Mouse (Mus musculus) kidney, postnatal 10 days (tissue): ENCODE results near the gene Nkapl.
"Not testable (repeated sequence)": the region's sequence is repeated elsewhere in the genome, so short reads cannot be mapped to it uniquely, and the experiment has no call there.

Experiments used
- DNase-seq: peaks from one replicate; pipeline ENCODE4 v3.0.0; 2021; ENCODE audit warnings: mixed read lengths

Gene Nkapl

DNA sequence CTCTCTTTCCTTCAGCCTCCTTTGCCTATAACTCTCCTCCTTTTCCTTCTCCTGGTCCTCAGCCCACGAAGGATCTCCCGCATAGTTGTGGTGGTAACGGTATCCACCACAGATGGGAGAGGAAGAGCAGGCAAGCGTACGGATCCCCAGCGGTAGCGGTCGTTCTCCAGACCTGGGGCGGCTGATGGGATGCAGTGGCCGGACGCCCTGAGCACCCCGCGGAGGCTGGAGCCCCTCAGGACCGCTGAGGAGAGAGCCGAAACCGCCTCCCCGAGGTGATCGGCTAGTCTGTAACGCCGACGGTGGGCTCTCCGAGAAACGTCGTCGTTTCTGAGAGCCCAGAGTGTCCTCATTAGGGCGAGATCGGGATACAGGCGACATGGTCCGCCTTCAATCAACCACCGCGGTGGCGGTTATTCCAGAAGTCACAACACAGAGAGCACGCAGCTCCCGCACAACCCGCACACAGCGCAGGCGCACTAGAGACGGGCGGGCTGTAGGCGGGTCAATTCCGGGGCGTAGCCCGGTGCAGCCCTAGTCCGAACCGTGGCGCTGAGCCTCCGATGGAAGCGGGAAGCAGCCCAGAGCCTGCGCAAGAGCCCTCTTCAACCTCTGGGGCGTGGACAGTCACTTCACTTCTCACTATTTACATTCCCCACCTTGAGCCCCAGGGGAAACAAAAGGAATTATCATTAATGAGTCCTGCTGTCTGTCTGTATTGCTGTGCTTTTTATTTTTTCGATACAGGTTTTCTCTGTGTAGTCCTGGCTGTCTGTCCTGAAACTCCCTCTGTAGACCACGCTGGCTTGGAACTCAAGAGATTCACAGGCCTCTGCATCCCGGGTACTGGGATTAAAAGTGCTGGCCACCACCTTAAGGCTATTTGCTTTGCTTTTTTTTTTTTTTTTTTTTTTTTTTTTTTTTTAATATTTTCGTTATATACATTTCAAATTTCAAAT, at the start of gene Nkapl:
Gene Nkapl (minus strand): TSS at position 449 of the 959 bp plus-strand sequence.
- peak; percentile 88 for DNase-seq

DNA sequence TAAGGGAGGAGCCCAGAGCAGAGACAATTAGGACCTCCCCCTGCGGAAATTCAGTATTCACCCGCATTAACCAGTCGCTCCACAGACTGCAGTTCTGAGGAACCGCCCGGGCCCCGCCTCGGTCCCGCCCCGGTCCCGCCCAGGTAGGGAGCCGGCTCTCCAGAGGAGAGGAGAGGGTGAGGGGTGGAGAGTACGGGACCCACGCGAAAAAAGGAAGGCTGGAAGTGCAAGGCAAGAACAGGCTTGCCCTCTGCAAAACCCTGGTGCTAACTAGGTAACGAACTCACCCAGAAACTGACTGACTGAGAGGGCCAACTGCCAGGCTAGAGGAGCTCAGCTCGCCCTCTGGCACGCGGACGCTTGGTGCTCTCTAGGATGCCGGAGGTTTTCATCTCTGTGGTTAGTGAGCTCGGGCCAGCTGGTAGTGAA, 37.9 kb upstream of the Nkapl start:
- peak; percentile 91 for DNase-seq

DNA sequence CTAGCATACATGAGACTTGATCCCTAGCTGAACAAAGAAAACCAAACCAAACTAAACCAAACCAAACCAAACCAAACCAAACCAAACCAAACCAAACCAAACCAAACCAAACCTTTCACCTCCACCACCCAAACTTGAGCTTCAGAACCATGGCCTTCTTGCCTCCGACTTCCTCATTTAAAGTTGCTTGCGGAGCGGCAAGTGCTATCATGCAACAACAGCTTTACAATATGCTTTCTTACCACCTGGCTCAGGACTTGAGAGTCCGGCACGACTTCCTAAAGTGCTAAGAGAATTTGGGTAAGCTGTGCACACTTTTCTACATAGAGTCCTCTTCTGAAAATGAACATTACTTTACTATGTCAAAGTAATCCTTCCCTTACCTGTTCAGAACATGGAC, 34.0 kb upstream of the Nkapl start:
- no peak for DNase-seq

DNA sequence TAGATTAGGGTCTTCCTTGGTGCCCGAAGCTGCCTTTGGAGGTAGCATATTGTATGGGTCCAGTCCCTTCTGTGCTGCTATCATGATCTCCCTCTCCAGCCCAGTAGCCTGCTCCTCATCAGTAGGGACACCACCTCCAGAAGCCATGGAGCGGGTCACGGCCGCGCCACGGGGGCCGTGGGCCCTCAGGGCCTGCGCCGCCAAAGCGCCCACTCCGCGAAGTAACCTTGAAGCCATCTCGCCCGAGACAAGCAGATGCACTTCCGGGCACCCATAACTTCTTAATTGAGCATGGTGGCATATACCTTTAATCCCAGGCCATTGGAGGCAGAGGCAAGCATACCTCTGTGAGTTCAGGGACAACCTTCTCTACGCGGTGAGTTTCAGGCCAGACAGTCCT, 32.9 kb upstream of the Nkapl start, which contains the start of gene Gm11273:
Gene Gm11273 (minus strand): TSS at position 237 of the 400 bp plus-strand sequence.
- not testable (repeated sequence) for DNase-seq

DNA sequence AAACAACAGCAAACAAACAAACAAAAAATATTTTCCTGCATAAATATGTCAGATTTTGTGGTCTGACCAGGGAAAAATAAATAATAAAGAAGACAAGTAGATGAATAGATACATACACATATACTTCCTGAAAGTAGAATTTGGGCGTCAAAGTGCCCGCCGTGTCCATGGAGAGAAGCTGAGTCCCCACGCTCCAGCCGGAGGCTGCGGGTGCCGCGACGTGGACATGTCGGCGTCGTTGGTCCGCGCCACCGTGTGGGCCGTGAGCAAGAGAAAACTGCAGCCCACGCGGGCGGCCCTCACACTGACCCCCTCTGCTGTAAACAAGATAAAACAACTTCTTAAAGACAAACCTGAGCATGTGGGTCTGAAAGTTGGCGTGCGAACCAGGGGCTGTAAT, 26.8 kb upstream of the Nkapl start, which contains the start of gene AK157302:
Gene AK157302 (plus strand): TSS at position 144 of the 400 bp plus-strand sequence.
- peak; percentile 40 for DNase-seq

DNA sequence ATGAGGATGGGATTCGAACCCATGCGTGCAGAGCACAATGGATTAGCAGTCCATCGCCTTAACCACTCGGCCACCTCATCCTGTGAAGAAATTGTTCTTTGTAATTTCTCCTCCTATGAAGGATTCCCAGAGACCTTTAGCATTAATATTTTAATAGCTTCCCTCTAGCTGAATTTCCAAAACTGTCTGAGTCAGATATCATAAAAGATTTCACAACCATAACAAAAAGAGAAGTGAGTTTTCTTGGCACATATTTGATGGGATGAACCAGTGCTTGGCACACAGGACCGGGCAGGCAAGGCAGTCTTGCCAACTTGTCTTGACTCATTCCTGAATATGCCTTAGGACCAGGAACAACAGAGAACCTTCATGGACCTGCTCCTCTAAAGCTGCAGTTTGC, 24.5 kb upstream of the Nkapl start:
- no peak for DNase-seq

DNA sequence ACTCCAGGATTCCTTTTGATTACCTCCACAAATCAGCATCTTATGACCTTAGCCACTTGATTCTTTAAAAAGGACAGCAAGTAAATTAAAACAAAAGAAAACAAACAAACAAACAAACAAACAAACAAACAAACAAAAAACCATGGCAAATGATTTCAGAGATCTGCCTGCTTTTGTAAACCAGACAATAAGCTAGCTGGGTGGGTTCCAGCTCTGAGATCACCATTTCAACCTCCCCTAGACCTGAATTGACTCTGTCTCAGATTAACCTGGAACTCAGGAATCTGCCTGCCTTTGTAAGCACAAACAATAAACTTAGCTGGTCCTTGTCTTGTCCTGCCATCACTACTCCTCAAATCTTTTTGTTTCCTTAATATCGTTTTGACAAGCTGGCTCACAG, 18.6 kb upstream of the Nkapl start:
- DNase-seq, result no peak

DNA sequence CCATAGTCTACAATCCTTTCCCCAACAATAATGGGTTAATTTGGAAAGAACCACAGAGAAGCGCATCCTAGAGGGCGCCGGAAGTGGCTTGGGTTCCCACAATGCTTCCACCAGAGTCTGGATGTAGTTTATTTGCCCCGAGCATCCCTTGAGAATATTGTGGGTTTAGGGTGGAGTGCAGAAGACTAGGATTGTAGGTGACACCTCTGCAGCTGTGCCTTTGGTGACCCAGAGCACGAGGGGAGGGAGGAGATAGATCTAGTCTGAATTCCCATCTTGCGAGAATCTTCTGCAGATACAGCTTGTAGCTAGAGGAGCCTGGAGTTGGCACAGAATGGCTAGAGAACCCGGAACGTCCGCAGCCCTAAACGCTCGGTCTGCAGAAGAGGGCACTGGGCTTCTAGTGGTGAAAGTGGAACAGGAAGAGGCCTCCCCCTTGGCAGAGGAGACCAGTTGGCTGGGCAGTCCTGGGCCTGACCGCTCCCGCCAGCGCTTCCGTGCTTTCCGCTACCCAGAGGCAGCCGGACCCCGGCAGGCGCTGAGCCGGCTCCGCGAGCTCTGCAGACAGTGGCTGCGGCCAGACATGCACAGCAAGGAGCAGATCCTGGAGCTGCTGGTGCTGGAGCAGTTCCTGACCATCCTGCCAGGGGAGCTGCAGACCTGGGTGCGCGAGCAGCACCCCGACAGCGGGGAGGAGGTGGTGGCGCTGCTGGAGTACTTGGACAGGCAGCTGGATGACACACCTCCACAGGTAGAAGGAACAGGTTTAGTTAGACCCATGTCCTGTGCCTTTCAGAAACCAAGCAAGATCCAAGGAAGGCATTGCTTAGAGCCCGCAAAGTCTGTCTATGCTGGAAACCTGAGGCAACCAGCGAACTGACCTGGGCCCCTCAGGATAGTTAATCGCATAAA, 10.7 kb upstream of the Nkapl start, which contains the start of the genes Zkscan4 and Gm10065:
Gene Zkscan4 (plus strand): TSS at position 149 of the 912 bp plus-strand sequence.
Gene Gm10065 (minus strand): TSS at position 683 of the 912 bp plus-strand sequence.
- peak; percentile 81 for DNase-seq

DNA sequence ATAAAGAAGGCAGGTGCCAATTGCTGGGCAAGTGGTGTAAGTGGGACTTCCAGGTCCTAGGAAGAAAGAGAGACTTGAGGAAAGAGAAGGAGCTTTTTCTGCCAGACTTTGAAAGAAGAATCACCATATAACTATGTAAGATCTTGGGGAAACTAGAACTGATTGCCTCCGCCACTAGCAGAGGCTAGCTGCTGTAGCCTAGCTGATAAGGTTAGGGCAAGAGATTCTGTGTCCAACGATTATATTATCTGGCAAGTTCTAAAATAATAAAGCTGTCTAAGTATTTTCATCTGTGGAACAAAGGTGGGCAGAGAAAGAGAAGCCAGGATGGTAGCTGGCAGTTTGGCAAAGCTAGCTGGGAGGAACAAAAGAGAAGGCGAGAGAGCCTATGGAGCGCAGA, 4.1 kb upstream of the Nkapl start:
- DNase-seq, result no peak

DNA sequence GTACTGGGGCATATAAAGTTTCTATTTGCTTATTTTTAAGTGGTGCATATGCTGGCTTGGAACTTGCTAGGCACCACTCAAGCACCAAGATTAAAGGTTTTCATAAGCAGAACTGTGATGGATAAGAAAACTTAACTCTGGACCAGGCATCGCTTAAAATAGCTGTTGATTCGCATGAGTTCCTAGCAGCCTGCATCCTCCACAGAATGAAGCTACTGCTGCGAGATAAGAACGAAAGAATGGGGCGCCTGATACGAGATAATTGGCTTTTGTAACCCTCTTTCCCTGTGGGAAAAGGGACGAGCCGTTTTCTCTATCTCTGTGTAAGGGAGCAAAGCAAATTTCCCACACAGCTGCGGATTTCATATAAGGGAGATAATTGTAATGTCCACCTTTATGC, 788 bp upstream of the Nkapl start:
- DNase-seq, result no peak

DNA sequence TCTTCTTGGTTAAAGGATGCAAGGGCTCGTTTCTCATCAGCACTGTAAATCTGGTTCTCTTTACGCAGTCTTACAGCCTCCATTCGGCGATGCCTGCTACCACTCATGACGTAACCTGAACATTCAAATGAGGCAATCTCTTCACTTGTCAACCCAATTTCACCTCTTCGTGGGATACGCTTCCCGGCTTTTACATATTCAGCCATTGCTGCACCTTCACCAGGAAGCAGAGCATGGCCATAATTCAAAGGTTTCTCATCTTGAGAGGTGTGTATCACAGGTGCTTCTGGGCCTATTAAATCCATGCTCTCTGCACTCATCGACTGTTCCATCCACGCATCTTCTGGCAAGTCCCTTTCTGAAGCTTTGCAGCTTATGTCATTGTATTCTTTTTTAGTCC, 973 bp downstream of the Nkapl start:
- DNase-seq, result no peak

DNA sequence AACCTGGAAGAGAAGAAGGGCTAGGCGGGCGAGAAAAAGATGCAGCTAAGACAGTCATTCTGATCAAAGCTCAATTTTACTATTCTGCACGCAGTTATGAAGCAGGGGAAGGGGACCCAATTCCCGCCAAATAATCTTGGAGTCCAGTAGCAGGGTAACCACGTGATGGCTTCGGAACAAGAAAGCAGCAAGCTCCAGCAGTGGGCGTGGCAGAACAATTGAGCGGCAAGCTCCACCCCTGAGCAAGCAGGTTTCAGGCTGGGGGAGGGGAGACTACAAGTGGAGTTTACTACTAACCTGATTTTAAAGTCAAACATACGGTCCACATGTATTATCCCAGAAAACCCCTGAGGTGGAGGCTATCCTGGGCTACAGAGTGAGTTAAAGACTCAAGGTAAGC, 5.8 kb downstream of the Nkapl start:
- DNase-seq, result not testable (repeated sequence)

DNA sequence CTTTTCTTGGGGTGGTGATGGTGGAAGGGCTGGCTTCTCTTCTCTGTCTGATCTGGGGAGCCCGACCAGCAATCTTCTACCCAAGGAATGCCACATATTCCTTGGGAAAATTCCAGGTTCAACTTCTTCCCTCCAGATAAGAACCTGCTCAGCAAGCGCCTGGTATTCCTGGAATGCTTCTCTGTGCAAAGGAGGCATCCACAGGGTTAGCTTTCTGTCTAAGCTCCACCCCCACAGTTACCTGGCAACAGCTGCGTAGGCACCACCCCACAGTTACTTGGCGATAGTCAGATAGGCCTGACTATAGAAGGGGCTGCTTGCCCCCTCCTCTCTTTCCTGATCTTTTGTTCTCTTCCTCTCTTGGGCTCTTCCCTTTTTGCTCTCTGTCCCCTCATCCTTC, 12.0 kb downstream of the Nkapl start:
- DNase-seq, result peak; percentile 35

DNA sequence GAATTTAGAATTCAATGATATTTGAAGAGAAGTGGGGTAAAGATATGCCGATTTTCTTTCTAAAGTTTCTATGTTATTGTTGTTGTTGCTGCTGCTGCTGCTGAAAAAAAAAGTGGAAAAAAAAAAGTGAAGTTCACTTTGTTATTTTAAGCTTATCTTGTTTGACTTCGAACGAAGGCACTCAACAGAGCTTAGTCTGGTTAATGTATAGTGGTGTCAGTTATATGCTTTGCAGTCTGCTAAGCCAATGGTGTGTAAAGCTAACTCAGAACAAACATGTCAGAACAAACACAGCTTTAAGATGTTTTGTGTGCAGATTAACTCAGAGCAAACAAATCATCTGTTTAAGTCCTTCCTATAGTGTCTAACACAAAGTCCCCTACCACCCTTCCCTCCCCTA, 14.2 kb downstream of the Nkapl start:
- DNase-seq, result no peak

DNA sequence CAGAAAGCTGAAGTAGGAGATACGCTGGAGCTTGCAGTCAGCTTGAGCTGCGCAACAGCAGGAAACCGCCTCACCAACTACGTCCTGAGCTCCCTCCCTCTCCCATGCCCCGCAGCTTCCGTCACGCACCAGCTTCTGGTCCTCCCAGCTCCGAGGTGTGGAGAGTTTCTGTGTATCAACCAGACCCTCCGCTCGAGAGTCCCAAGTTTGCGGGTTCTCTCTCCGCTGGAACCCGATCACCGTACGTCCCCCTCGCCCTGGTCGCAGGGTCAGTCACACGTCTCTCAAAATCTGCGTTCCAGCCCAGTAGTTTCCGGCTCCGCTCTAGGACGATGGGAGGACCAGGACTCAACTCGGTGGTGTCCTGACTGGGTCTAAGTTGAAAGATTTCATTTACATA, 14.9 kb downstream of the Nkapl start, which contains the start of gene Zscan26:
Gene Zscan26 (minus strand): TSS at position 282 of the 400 bp plus-strand sequence.
- DNase-seq, result peak; percentile 88

DNA sequence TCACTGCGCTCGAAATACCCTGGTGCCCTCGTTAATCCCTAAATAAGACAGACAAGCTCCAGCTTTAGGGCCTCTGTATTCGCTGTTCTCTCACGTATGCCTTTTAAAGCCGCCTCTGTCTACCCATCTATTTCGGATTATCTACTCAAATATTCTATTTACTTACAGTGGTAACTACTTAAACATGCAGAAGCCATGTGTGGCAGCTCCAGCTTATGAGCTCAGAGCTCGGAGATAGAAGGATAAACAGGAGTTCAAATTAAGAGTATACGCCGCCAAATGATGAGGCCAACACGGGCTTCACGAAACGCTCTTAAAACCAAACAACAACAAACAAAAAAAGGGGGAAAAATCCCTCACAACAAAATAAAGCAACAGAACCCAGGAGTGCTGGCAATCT, 15.3 kb downstream of the Nkapl start:
- no peak for DNase-seq

DNA sequence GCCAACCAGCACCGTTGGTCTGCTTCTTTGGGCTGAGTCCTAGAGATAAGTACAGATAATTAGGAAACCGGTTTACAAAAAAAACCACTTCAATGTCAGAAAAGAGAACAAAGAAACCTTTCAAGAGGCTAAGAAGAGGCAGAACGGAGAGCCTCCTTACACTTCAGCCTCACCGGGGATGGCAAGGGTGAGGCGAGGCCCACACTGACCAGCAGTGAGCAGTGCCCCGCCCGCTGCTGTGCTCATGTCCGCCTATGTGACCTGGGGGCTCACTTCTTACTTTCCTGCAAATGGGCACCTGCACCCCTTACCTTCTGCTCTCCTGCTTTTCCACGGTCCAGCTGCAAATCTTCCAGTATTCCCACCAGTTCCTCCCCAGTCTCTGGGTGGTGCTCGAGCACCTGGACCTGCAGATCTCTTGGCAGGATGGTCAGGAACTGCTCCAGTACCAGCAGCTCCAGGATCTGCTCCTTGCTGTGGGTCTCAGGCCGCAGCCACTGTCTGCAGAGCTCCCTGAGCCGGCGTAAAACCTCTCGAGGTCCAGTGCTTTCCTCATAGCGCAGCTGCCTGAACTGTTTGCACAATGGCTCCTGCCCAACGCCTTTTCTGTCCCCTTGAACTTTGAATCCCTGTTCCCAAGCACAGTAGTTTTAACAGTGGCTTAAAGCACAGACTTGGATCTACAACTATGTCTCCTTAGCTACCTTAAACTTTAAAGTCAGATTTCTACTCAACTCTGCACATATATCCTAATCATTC, 20.3 kb downstream of the Nkapl start:
- DNase-seq, result no peak

DNA sequence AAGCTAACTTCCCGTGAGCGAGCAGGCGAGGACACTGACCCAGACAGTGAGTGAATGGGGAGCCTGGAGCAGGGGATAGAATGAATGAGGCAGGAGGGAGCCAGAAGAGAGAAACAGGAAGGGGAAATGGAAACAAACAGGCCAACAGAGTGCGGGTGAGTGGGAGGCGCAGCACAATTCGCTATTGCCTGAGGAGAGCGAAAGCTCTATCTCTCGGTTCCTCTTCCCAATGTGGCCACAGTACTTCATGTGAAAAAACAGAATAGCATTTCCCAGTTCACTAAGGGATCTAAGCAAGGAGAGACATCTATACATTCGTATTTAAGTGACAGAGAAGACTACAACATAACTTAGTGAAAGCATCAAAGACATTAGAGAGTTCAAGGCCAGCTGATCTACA, 21.5 kb downstream of the Nkapl start:
- DNase-seq, result no peak

DNA sequence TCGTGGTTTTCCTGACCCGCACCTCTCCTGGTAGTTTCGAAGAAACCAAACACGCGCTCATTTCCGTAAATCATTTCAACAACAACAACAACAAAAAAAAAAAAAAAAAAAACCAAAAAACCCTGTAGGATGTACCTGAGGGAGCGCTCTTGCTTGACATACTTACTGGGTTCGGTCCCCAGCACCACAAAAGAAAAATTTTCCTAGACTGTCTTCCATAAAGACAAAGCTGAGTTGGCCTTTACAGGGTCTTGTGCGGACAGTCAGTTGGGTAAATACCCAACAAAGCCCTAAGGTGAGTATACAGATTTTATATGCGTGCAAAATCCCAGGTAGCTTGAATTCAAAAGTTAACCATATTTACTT, 27.1 kb downstream of the Nkapl start:
- no peak for DNase-seq

DNA sequence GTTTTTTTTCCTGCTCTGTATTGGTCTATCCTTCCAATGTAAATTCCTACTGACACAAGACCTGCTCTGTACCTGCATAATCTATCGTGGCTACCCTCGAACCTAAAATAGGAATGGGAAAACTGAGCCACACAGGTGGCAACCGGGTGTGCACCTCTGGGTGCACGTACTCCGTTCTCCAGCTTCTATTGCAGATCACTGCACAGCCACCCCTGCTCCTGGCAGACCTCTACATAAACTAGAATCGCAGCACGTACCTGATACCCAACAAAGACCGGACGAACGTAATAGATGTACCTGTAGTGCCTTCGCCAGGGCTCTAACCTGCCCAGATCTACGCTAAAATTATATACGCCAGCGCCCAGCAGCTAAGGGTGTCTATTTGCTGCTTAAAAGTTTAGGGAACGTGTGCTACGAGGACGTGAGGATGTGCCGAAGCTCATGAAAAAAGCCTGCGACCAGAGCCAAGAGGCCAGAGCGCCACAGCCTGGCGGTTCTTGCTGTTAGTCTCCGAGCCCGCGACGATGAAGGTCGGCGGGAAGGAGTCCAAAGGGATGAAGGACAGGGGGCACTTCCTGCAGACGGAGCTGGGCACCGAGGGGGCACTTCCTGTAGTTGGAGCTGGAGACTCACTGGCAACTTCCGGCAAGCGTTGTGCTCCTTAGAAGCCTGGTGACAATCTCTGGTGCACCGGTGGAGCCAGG, 27.7 kb downstream of the Nkapl start, which contains the start of gene Pgbd1:
Gene Pgbd1 (minus strand): TSS at position 556 of the 704 bp plus-strand sequence.
- peak; percentile 78 for DNase-seq

DNA sequence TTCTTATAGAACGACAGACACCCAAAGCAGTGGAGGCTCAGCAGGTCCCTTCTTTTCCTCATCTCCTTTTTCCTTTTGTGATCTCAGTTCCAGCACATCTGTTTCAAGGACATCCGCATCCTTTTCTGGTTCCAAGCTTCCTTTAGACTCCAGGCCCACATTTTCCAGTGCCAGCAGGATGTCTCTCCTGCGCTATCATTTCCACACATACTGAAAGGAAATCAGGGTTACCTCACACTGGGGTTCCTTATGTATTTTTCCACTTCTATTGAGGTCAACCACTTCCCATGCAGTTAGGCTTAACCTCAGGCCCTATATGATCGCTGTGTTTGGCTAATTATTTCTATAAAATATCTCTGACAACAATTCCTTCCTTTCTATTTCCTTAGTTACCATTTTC, 32.8 kb downstream of the Nkapl start:
- DNase-seq, result no peak

DNA sequence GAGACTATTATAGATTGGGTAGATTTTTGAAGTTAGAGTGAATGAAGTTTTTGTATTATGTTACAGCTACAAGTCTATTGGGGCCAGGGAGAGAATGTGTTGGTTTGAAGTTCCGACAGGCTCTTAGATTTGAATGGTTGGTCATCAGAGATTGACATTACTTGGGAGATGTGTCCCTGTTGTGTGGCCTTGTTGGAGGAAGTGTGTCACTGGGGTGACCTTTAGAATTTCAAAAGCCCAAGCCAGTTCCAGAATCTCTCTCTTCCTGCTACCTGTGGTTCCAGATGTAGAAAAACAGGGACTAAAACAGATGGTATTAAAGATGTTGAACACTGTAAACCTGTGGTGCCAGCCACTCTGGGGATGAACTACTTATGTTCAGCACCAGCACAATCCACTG, 40.7 kb downstream of the Nkapl start:
- no peak for DNase-seq
